Mouse (Mus musculus) liver, embryonic 11.5 days (tissue): ENCODE measurements at regions not wholly inside any gene's neighbourhood (a gene's known extent, or its start where the extent isn't known, plus 50 kb on each side); places are given as distances from the start of the nearest gene placed in this dataset.
"Not testable (repeated sequence)": the region's sequence is repeated elsewhere in the genome, so short reads cannot be mapped to it uniquely, and the experiment has no call there.

ENCODE experiments used
- ATAC-seq: fragments of 200-750 bp; cut with Nextera tagmentation; replicated peaks from 2 replicates; pipeline ENCODE4 v1.8.0; 2017; ENCODE audit warnings: moderate number of reproducible peaks, mild to moderate bottlenecking, moderate TSS enrichment, moderate library complexity; ENCODE audit not compliant: low FRiP score
- DNase-seq: peaks from one replicate; pipeline ENCODE4 v3.0.0-alpha.2; 2017; ENCODE audit warnings: low spot score
- H3K27ac ChIP-seq: fragments of 300-500 bp; sonication (generic); 2 replicates; pipeline ENCODE4 v1.5.1; 2014; ENCODE audit warnings: mild to moderate bottlenecking, low read depth, low read length, control low read depth
- H3K27me3 ChIP-seq: fragments of 300-500 bp; sonication (generic); replicated peaks from 2 replicates; pipeline ENCODE4 v1.6.1; 2014; ENCODE audit warnings: low read length, mixed read lengths; ENCODE audit not compliant: control insufficient read depth, insufficient read depth
- H3K36me3 ChIP-seq: fragments of 300-500 bp; sonication (generic); 2 replicates; pipeline ENCODE4 v1.6.1; 2014; ENCODE audit warnings: mild to moderate bottlenecking, low read length, moderate library complexity, mixed read lengths; ENCODE audit not compliant: control insufficient read depth, insufficient read depth
- H3K4me1 ChIP-seq: fragments of 300-500 bp; sonication (generic); replicated peaks from 2 replicates; pipeline ENCODE4 v1.6.1; 2014; ENCODE audit warnings: low read length, mixed read lengths; ENCODE audit not compliant: control insufficient read depth, insufficient read depth
- H3K4me2 ChIP-seq: fragments of 300-500 bp; sonication (generic); 2 replicates; pipeline ENCODE4 v1.6.1; 2014; ENCODE audit warnings: mild to moderate bottlenecking, control low read depth, moderate library complexity
- H3K4me3 ChIP-seq: fragments of 300-500 bp; sonication (generic); 2 replicates; pipeline ENCODE4 v1.5.1; 2014; ENCODE audit warnings: low read depth, low read length, control low read depth
- H3K9ac ChIP-seq: fragments of 300-500 bp; sonication (generic); 2 replicates; pipeline ENCODE4 v1.6.1; 2014; ENCODE audit warnings: low read depth, low read length, control low read depth
- H3K9me3 ChIP-seq: fragments of 300-500 bp; sonication (generic); 2 replicates; pipeline ENCODE4 v1.6.1; 2016; ENCODE audit warnings: low read length, inconsistent platforms, mixed read lengths; ENCODE audit not compliant: control insufficient read depth
- WGBS: fragments of 180-500 bp; shearing (Covaris S2); extraction: QIAGEN DNeasy Blood & Tissue Kit; methylation state at CpG from one replicate; pipeline ENCODE4 v1.1.7; 2014; 5-methylcytosine and 5-hydroxymethylcytosine counted together

GRCm38 (mm10) chr2:100569891-100570290 is 1054.6 kb upstream of the Rag2 start:
- not testable (repeated sequence) for H3K9ac ChIP-seq, H3K36me3 ChIP-seq, DNase-seq, H3K27me3 ChIP-seq, H3K27ac ChIP-seq, H3K4me3 ChIP-seq, H3K4me1 ChIP-seq, H3K4me2 ChIP-seq, H3K9me3 ChIP-seq
- no CpG with 5 or more reads among the region's 1 CpGs for WGBS
- ATAC-seq = peak; percentile 65

- not testable (repeated sequence) for H3K27me3 ChIP-seq, H3K4me2 ChIP-seq, H3K4me3 ChIP-seq, H3K4me1 ChIP-seq, DNase-seq, ATAC-seq, H3K9me3 ChIP-seq, H3K27ac ChIP-seq, H3K9ac ChIP-seq, H3K36me3 ChIP-seq
Observed at GRCm38 (mm10) chr2:100590643-100591042, 1033.9 kb upstream of the Rag2 start.

- H3K36me3 ChIP-seq, H3K4me1 ChIP-seq, H3K4me3 ChIP-seq, H3K27me3 ChIP-seq, H3K4me2 ChIP-seq, DNase-seq, H3K9ac ChIP-seq, ATAC-seq, H3K27ac ChIP-seq, H3K9me3 ChIP-seq: not testable (repeated sequence)
- no CpG with 5 or more reads among the region's 1 CpGs for WGBS
Observed at GRCm38 (mm10) chr2:100626183-100626582, 998.3 kb upstream of the Rag2 start.

GRCm38 (mm10) chr2:100652742-100653141 is 971.8 kb upstream of the Rag2 start:
- not testable (repeated sequence) for H3K4me3 ChIP-seq, H3K27ac ChIP-seq, H3K4me1 ChIP-seq, H3K4me2 ChIP-seq, H3K27me3 ChIP-seq, H3K36me3 ChIP-seq, H3K9ac ChIP-seq, DNase-seq, ATAC-seq, H3K9me3 ChIP-seq
- no CpG with 5 or more reads among the region's 3 CpGs for WGBS

- no CpG with 5 or more reads among the region's 1 CpGs for WGBS
Observed at GRCm38 (mm10) chr2:100671384-100672039, 953.0 kb upstream of the Rag2 start.

GRCm38 (mm10) chr2:100708395-100708794 is 916.1 kb upstream of the Rag2 start:
- H3K36me3 ChIP-seq, H3K4me1 ChIP-seq, H3K4me3 ChIP-seq, DNase-seq, H3K27me3 ChIP-seq, H3K27ac ChIP-seq, H3K4me2 ChIP-seq, H3K9ac ChIP-seq, H3K9me3 ChIP-seq, ATAC-seq: not testable (repeated sequence)
- WGBS = no CpG with 5 or more reads among the region's 1 CpGs

More at GRCm38 (mm10) chr2:100671384-100672039, 953.0 kb upstream of the Rag2 start:
- not testable (repeated sequence) for H3K4me3 ChIP-seq, H3K4me2 ChIP-seq, H3K27me3 ChIP-seq, H3K36me3 ChIP-seq, H3K9me3 ChIP-seq, H3K4me1 ChIP-seq, H3K9ac ChIP-seq, H3K27ac ChIP-seq, ATAC-seq, DNase-seq

GRCm38 (mm10) chr2:100743294-100743693 is 881.2 kb upstream of the Rag2 start:
- H3K27me3 ChIP-seq, H3K36me3 ChIP-seq, H3K4me2 ChIP-seq, H3K9ac ChIP-seq, H3K4me3 ChIP-seq, H3K27ac ChIP-seq, DNase-seq, H3K9me3 ChIP-seq, H3K4me1 ChIP-seq: not testable (repeated sequence)
- peak; percentile 64 for ATAC-seq
- WGBS = no CpG with 5 or more reads among the region's 1 CpGs

- not testable (repeated sequence) for H3K9ac ChIP-seq, H3K4me3 ChIP-seq, DNase-seq, H3K9me3 ChIP-seq, H3K27ac ChIP-seq, ATAC-seq, H3K27me3 ChIP-seq, H3K4me1 ChIP-seq, H3K36me3 ChIP-seq, H3K4me2 ChIP-seq
Observed at GRCm38 (mm10) chr2:100755033-100755432, 869.5 kb upstream of the Rag2 start.

GRCm38 (mm10) chr2:100785392-100785791 is 839.1 kb upstream of the Rag2 start:
- Histone ChIP-seq H3K36me3 (no peaks in the 10 kb centered on the region), H3K9me3 (no peaks in the 10 kb centered on the region), H3K4me2 (no peak overlapping the region), H3K9ac (no peak overlapping the region), H3K4me3 (no peak overlapping the region), H3K27ac (no peak overlapping the region), H3K4me1 (no peaks in the 10 kb centered on the region), H3K27me3 (no peaks in the 10 kb centered on the region)
- 81% methylated on average over 2 of the region's 2 CpGs for WGBS
- DNase-seq = no peak
- no peak for ATAC-seq
